17 mouse cellular contexts compared by ENCODE assay signal in the genomic region with DNA sequence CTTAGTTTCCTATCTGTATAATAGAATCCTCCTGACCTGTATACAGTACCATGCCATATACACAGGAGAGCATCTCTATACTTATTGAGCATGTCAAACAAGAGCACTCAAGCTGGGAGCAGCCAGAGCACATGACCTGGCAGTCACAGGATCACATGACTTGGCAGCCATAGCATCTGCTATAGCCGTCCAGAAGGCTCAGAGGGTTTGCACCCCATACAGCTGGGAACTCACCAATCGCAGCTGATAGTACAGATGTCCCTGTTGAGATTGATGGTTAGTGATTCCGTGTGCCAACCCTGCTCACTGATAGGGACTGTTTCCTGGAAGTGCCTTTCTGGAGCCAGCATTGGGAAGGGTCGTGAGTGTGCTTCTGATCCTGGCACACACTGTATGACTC.
"Had no signal": no experiment of that assay in that cellular context is flagged by ENCODE, and none has a peak within 500 bp of the region (broad histone marks: within the 10 kb centered on the region; RNA-seq: fewer than 3 reads in every experiment).

No protein-coding gene starts in this region.

- H3K4me3 ChIP-seq: midbrain, embryonic 12.5 days; midbrain, embryonic 15.5 days; myocyte; neural tube, embryonic 13.5 days; neural tube, embryonic 15.5 days had no signal

- DNase-seq: lung, adult 18-20 months; lung, embryonic 14.5 days; lung, postnatal 10 days; lung, postnatal 4 days; retina, postnatal 1 day; right cerebral cortex, adult 18-20 months; right cerebral cortex, postnatal 25 days; right cerebral cortex, postnatal 4 days; spleen, adult 18-20 months; thymus, adult 18-20 months; thymus, postnatal 14 days; thymus, postnatal 36 days had no signal

- H3K27ac ChIP-seq: midbrain, embryonic 12.5 days; midbrain, embryonic 15.5 days; neural tube, embryonic 13.5 days; neural tube, embryonic 15.5 days had no signal

- H3K9ac ChIP-seq: lung, embryonic 14.5 days; midbrain, embryonic 12.5 days; midbrain, embryonic 15.5 days; neural tube, embryonic 13.5 days; neural tube, embryonic 15.5 days had no signal

- ATAC-seq: midbrain, embryonic 15.5 days had no signal

- H3K27me3 ChIP-seq: midbrain, embryonic 15.5 days; neural tube, embryonic 13.5 days; neural tube, embryonic 15.5 days had no signal

- H3K4me2 ChIP-seq: lung, embryonic 14.5 days; midbrain, embryonic 12.5 days; midbrain, embryonic 15.5 days; neural tube, embryonic 13.5 days; neural tube, embryonic 15.5 days had no signal

- H3K36me3 ChIP-seq: midbrain, embryonic 12.5 days; midbrain, embryonic 15.5 days; neural tube, embryonic 13.5 days; neural tube, embryonic 15.5 days had no signal

- H3K9me3 ChIP-seq: midbrain, embryonic 12.5 days; midbrain, embryonic 15.5 days; neural tube, embryonic 13.5 days; neural tube, embryonic 15.5 days had no signal
